Comparison of ENCODE assay signal across 22 mouse cellular contexts in the genomic region with DNA sequence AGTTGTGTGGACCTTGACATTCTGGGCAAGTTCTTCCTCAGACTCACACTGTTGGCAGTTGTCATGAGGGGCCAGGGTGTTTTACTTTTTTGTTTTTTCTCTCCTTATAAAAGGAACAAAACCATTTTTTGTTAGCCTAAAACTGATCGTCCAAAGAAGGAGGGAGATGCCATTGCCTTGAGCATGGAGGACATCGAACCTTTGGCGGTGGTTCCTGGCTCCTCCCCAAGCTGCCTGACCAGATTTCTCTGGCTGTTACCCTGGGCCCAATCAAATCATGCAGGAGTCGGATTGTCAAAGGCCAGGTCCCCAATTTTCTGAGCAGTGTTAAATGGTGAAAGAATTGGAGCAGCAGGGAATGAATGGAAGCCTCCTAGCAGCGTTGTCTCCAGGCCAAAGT.
"Had no signal": no experiment of that assay in that cellular context is flagged by ENCODE, and none has a peak within 500 bp of the region (broad histone marks: within the 10 kb centered on the region; RNA-seq: fewer than 3 reads in every experiment).

No protein-coding gene starts in this region.

- H3K4me1 ChIP-seq: embryonic facial prominence, embryonic 12.5 days; embryonic facial prominence, embryonic 15.5 days; heart, embryonic 10.5 days had no signal

- H3K27ac ChIP-seq: embryonic facial prominence, embryonic 10.5 days; embryonic facial prominence, embryonic 12.5 days; embryonic facial prominence, embryonic 13.5 days; embryonic facial prominence, embryonic 15.5 days; forebrain, embryonic 10.5 days; forebrain, embryonic 12.5 days; forebrain, embryonic 13.5 days; forebrain, embryonic 15.5 days; gastrocnemius, adult 2 months; heart, embryonic 10.5 days had no signal

- H3K4me3 ChIP-seq: embryonic facial prominence, embryonic 10.5 days; embryonic facial prominence, embryonic 12.5 days; embryonic facial prominence, embryonic 13.5 days; embryonic facial prominence, embryonic 15.5 days; erythroblast, embryonic 14.5 days; forebrain, embryonic 10.5 days; forebrain, embryonic 12.5 days; forebrain, embryonic 13.5 days; forebrain, embryonic 15.5 days; gastrocnemius, adult 2 months; heart, embryonic 10.5 days had no signal

- DNase-seq: cerebellum, adult 2 months; cerebellum, adult 8-10 months; cerebellum, adult 9-10 months; cerebellum, adult 9-11 months; embryo, embryonic 11 days; forebrain, postnatal 0 days; gastrocnemius, adult 2 months; gastrocnemius, postnatal 10 days; gastrocnemius, postnatal 14 days; gastrocnemius, postnatal 25 days; gastrocnemius, postnatal 36 days; heart, adult 18-20 months had no signal

- H3K27me3 ChIP-seq: embryonic facial prominence, embryonic 12.5 days; embryonic facial prominence, embryonic 13.5 days; embryonic facial prominence, embryonic 15.5 days; forebrain, embryonic 12.5 days; forebrain, embryonic 13.5 days; forebrain, embryonic 15.5 days had no signal

- H3K9ac ChIP-seq: embryonic facial prominence, embryonic 12.5 days; embryonic facial prominence, embryonic 13.5 days; embryonic facial prominence, embryonic 15.5 days; forebrain, embryonic 12.5 days; forebrain, embryonic 13.5 days; forebrain, embryonic 15.5 days; forebrain, postnatal 0 days had no signal

- H3K36me3 ChIP-seq: embryonic facial prominence, embryonic 10.5 days; embryonic facial prominence, embryonic 12.5 days; embryonic facial prominence, embryonic 13.5 days; embryonic facial prominence, embryonic 15.5 days; forebrain, embryonic 10.5 days; forebrain, embryonic 12.5 days; forebrain, embryonic 15.5 days; heart, embryonic 10.5 days had no signal
